In the genomic region with DNA sequence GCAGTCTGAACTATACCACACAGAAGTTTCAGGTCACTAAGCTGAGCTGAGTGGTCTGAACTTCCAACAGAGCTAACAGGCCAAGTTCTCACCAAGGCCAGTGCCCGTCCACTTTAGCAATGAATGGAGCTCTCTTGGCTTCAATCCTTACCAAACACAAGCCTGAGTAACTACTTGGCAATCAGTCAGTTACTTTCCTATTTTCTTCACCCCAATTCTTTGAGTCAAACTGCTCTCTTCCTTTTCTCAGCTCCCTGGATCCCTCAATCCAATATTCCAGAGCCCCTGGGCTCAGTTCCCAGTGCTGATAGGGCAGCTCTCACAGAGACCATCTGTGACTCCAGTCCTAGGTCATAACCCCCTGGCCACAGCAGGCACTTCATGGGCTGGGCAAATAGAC, we compare ENCODE assay signal across 21 mouse cellular contexts.
DNase-seq lines count a peak whose midpoint lies in the region; ATAC-seq and TF ChIP-seq lines count a peak whose summit lies in the region.
"Had no signal": no experiment of that assay in that cellular context is flagged by ENCODE, and none has a peak within 500 bp of the region (broad histone marks: within the 10 kb centered on the region; RNA-seq: fewer than 3 reads in every experiment).

No protein-coding gene starts in this region.

- no peaks in the 10 kb centered on the region for H3K4me1 ChIP-seq in liver, postnatal 0 days (ENCODE audit: insufficient read depth)
- H3K4me1 ChIP-seq in liver, embryonic 12.5 days = no peaks in the 10 kb centered on the region
- no peaks in the 10 kb centered on the region for H3K4me1 ChIP-seq in brown adipose tissue, adult 24 weeks (ENCODE audit: control insufficient read depth, insufficient read depth, insufficient read length, low read length)
- H3K4me1 ChIP-seq: embryonic facial prominence, embryonic 15.5 days; forebrain, embryonic 15.5 days; heart, embryonic 13.5 days; hindbrain, embryonic 12.5 days had no signal

- no peak overlapping the region for H3K4me2 ChIP-seq in liver, postnatal 0 days (ENCODE audit: low read depth, low read length)
- no peak overlapping the region for H3K4me2 ChIP-seq in liver, embryonic 12.5 days
- H3K4me2 ChIP-seq: embryonic facial prominence, embryonic 15.5 days; forebrain, embryonic 15.5 days; heart, embryonic 13.5 days; hindbrain, embryonic 12.5 days had no signal

- no peak overlapping the region for H3K27ac ChIP-seq in liver, postnatal 0 days (ENCODE audit: low read depth)
- H3K27ac ChIP-seq in liver, embryonic 12.5 days = no peak overlapping the region
- peak overlapping the region; percentile 52; the same call in 1 of the 2 replicates for H3K27ac ChIP-seq in brown adipose tissue, adult 24 weeks (replicated peaks; ENCODE audit: low read depth, low read length)
- H3K27ac ChIP-seq: embryonic facial prominence, embryonic 15.5 days; forebrain, embryonic 15.5 days; heart, embryonic 13.5 days; hindbrain, embryonic 12.5 days had no signal

- no peak for TF ChIP-seq EP300 in liver, postnatal 0 days (IDR thresholded peaks at IDR 0.05; ENCODE audit: low read depth)

- TF ChIP-seq CTCF in liver, postnatal 0 days (IDR thresholded peaks at IDR 0.05; ENCODE audit: low read depth) = no peak

- no peak for ATAC-seq in liver, postnatal 0 days
- ATAC-seq in liver, embryonic 12.5 days = no peak
- ATAC-seq: forebrain, embryonic 15.5 days; hindbrain, embryonic 16.5 days; inflammation-experienced regulatory T-cells, adult 6 months had no signal

- H3K9me3 ChIP-seq in liver, postnatal 0 days (ENCODE audit: low read length) = no peaks in the 10 kb centered on the region
- H3K9me3 ChIP-seq in liver, embryonic 12.5 days (replicated peaks) = no peaks in the 10 kb centered on the region
- H3K9me3 ChIP-seq: embryonic facial prominence, embryonic 15.5 days; forebrain, embryonic 15.5 days had no signal

- no peak overlapping the region for H3K9ac ChIP-seq in liver, postnatal 0 days (replicated peaks)
- H3K9ac ChIP-seq in liver, embryonic 12.5 days = no peak overlapping the region
- H3K9ac ChIP-seq: embryonic facial prominence, embryonic 15.5 days; forebrain, embryonic 15.5 days; heart, embryonic 13.5 days; hindbrain, embryonic 12.5 days had no signal

- H3K27me3 ChIP-seq in liver, postnatal 0 days (ENCODE audit: insufficient read depth, low read length) = no peaks in the 10 kb centered on the region
- no peaks in the 10 kb centered on the region for H3K27me3 ChIP-seq in liver, embryonic 12.5 days (replicated peaks)
- H3K27me3 ChIP-seq: embryonic facial prominence, embryonic 15.5 days; forebrain, embryonic 15.5 days; heart, embryonic 13.5 days; hindbrain, embryonic 12.5 days had no signal

- H3K4me3 ChIP-seq in liver, postnatal 0 days (ENCODE audit: low read depth, low read length) = no peak overlapping the region
- H3K4me3 ChIP-seq in liver, embryonic 12.5 days = no peak overlapping the region
- H3K4me3 ChIP-seq in brown adipose tissue, adult 24 weeks (ENCODE audit: insufficient read depth, low read depth, low read length) = no peak overlapping the region
- H3K4me3 ChIP-seq: embryonic facial prominence, embryonic 15.5 days; erythroblast, embryonic 14.5 days; forebrain, embryonic 15.5 days; heart, embryonic 13.5 days; hindbrain, embryonic 12.5 days had no signal

- peak; percentile 15 to 18 for DNase-seq in adrenal gland, postnatal 36 days
- DNase-seq in adrenal gland, postnatal 25 days = no peak
- peak; percentile 6 for DNase-seq in liver, postnatal 0 days
- no peak for DNase-seq in frontal cortex, adult 2 months (ENCODE audit: extremely low spot score in 1 of 2, low spot score in 1 of 2)
- no peak for DNase-seq in gastrocnemius, postnatal 4 days (ENCODE audit: low spot score in 2 of 2)
- DNase-seq: adrenal gland, postnatal 10 days; cerebellum, adult 11 months; cerebellum, adult 8-10 months; cerebellum, postnatal 14 days; embryo, embryonic 11 days; gastrocnemius, postnatal 10 days; heart, postnatal 4 days had no signal

- 82% methylated on average over 1 of the region's 1 CpGs for WGBS in liver, postnatal 0 days (ENCODE audit: insufficient replicate concordance)
- WGBS in liver, embryonic 12.5 days (ENCODE audit: insufficient replicate concordance) = 64% methylated on average over 1 of the region's 1 CpGs

- peaks cover 19% of the 10 kb centered on the region for H3K36me3 ChIP-seq in liver, postnatal 0 days (replicated peaks; ENCODE audit: insufficient read depth, low read length)
- H3K36me3 ChIP-seq in liver, embryonic 12.5 days = no peaks in the 10 kb centered on the region
- H3K36me3 ChIP-seq: embryonic facial prominence, embryonic 15.5 days; forebrain, embryonic 15.5 days; hindbrain, embryonic 12.5 days had no signal

Comparison
In these comparisons a context has a peak if more than half of its experiments do, and no peak if none do; other contexts are left out.
1. DNase-seq: peak in adrenal gland, postnatal 36 days (2 of 2) and liver, postnatal 0 days (single experiment); none in adrenal gland, postnatal 25 days (single experiment), frontal cortex, adult 2 months (0 of 2) and gastrocnemius, postnatal 4 days (0 of 2).